31 mouse cellular contexts compared by ENCODE assay signal in genomic region chr13:98416457-98416856, GRCm38 (mm10).
DNase-seq lines count a peak whose midpoint lies in the region; ATAC-seq and TF ChIP-seq lines count a peak whose summit lies in the region.
"Had no signal": no experiment of that assay in that cellular context is flagged by ENCODE, and none has a peak within 500 bp of the region (broad histone marks: within the 10 kb centered on the region; RNA-seq: fewer than 3 reads in every experiment).

No protein-coding gene starts in this region.

- DNase-seq in kidney, adult 2 months: peak; percentile 41
- DNase-seq in kidney, postnatal 10 days: no peak
- peak; percentile 37 for DNase-seq in NIH3T3 (ENCODE audit: low read depth)
- peak; percentile 31 for DNase-seq in adrenal gland, adult 8-10 months
- peak; percentile 61 for DNase-seq in testis, postnatal 10 days (ENCODE audit: low spot score)
- DNase-seq in cerebellum, adult 18-20 months: no peak
- DNase-seq: cerebellum, adult 9-10 months; cerebellum, postnatal 36 days; gastrocnemius, adult 2 months; gastrocnemius, postnatal 36 days; heart, postnatal 14 days; kidney, postnatal 4 days; layer of hippocampus, postnatal 36 days; liver, embryonic 13.5 days; lung, adult 18-20 months; lung, postnatal 10 days; right cerebral cortex, adult 18-20 months; spleen, adult 18-20 months; thymus, adult 2 months; thymus, postnatal 36 days had no signal

- TF ChIP-seq POLR2A in kidney, adult 2 months (IDR thresholded peaks at IDR 0.05; ENCODE audit: low read depth, low read length): no peak

- no peaks in the 10 kb centered on the region for H3K27me3 ChIP-seq in kidney, adult 2 months (replicated peaks; ENCODE audit: control insufficient read depth, insufficient read depth, low read length)
- H3K27me3 ChIP-seq: embryonic facial prominence, embryonic 12.5 days; forebrain, embryonic 15.5 days; liver, embryonic 13.5 days; midbrain, embryonic 13.5 days; neural tube, embryonic 13.5 days had no signal

- WGBS in kidney, adult 2 months: 40% methylated on average over 6 of the region's 6 CpGs

- H3K27ac ChIP-seq in kidney, adult 2 months (ENCODE audit: insufficient read depth, low read depth, low read length): no peak overlapping the region
- H3K27ac ChIP-seq: embryonic facial prominence, embryonic 12.5 days; forebrain, embryonic 10.5 days; forebrain, embryonic 15.5 days; gastrocnemius, adult 2 months; hindbrain, embryonic 10.5 days; limb, embryonic 10.5 days; limb, embryonic 15.5 days; liver, embryonic 13.5 days; macrophage; midbrain, embryonic 13.5 days; neural tube, embryonic 13.5 days had no signal

- 0 out of 2 replicates have a peak, but pooled peaks cover 7% of the 10 kb centered on the region for H3K4me1 ChIP-seq in kidney, adult 2 months (ENCODE audit: control insufficient read depth, insufficient read depth, low read length)
- H3K4me1 ChIP-seq: forebrain, embryonic 10.5 days; forebrain, embryonic 15.5 days; hindbrain, embryonic 10.5 days; limb, embryonic 10.5 days; liver, embryonic 13.5 days; midbrain, embryonic 13.5 days; neural tube, embryonic 13.5 days had no signal

- ATAC-seq in erythroid progenitor cell, adult 5-6 weeks (replicated peaks; ENCODE audit: low FRiP score, poor library complexity, severe bottlenecking): no peak
- ATAC-seq: forebrain, embryonic 15.5 days; hindbrain, embryonic 16.5 days; midbrain, embryonic 13.5 days had no signal

- no peaks in the 10 kb centered on the region for H3K36me3 ChIP-seq in kidney, adult 2 months (ENCODE audit: control insufficient read depth, insufficient read depth, low read length)
- H3K36me3 ChIP-seq: embryonic facial prominence, embryonic 12.5 days; forebrain, embryonic 10.5 days; forebrain, embryonic 15.5 days; hindbrain, embryonic 10.5 days; limb, embryonic 10.5 days; limb, embryonic 15.5 days; liver, embryonic 13.5 days; midbrain, embryonic 13.5 days; neural tube, embryonic 13.5 days had no signal

- no peak for TF ChIP-seq CTCF in kidney, adult 2 months (conservative IDR thresholded peaks at IDR 0.05; ENCODE audit: insufficient read depth, insufficient read length, low read depth, low read length)

- no peak overlapping the region for H3K4me3 ChIP-seq in kidney, adult 2 months (ENCODE audit: insufficient read depth, low read depth, low read length)
- H3K4me3 ChIP-seq: embryonic facial prominence, embryonic 12.5 days; forebrain, embryonic 10.5 days; forebrain, embryonic 15.5 days; gastrocnemius, adult 2 months; hindbrain, embryonic 10.5 days; limb, embryonic 10.5 days; limb, embryonic 15.5 days; liver, embryonic 13.5 days; midbrain, embryonic 13.5 days; neural tube, embryonic 13.5 days had no signal

Comparison
In these comparisons a context has a peak if more than half of its experiments do, and no peak if none do; other contexts are left out.
1. DNase-seq: peak in kidney, adult 2 months (single experiment), NIH3T3 (single experiment), adrenal gland, adult 8-10 months (single experiment) and testis, postnatal 10 days (single experiment); none in kidney, postnatal 10 days (single experiment) and cerebellum, adult 18-20 months (0 of 2).